Mouse (Mus musculus) cerebellum, adult (tissue): Measurements from ENCODE around the gene L3mbtl3.

ENCODE experiments used
- ATAC-seq: cut with Nextera tagmentation; 2 replicates; pipeline ENCODE4 v1.9.2; 2017; ENCODE audit warnings: mild to moderate bottlenecking, moderate library complexity, mixed read lengths; ENCODE audit not compliant: insufficient number of reproducible peaks, low FRiP score, low TSS enrichment

L3mbtl3 gene

GRCm38 (mm10) chr10:26249426-26250165 lies 126.2 kb downstream of the L3mbtl3 start:
- ATAC-seq: no peak

GRCm38 (mm10) chr10:26244466-26244865 lies 131.3 kb downstream of the L3mbtl3 start:
- no peak for ATAC-seq

- ATAC-seq: no peak
These were observed 132.6 kb downstream of the L3mbtl3 start for GRCm38 (mm10) chr10:26243203-26243602.

- ATAC-seq: no peak
These were observed 136.7 kb downstream of the L3mbtl3 start for GRCm38 (mm10) chr10:26239090-26239489.

- no peak for ATAC-seq
These were observed 137.2 kb downstream of the L3mbtl3 start for GRCm38 (mm10) chr10:26238559-26238958.

GRCm38 (mm10) chr10:26232071-26232653 lies 143.6 kb downstream of the L3mbtl3 start:
- no peak for ATAC-seq

- no peak for ATAC-seq
These were observed 146.3 kb downstream of the L3mbtl3 start, which contains the start of gene Samd3 for GRCm38 (mm10) chr10:26229488-26229887. Gene Samd3 (plus strand): TSS chr10:26229707.

- no peak for ATAC-seq
These were observed 147.6 kb downstream of the L3mbtl3 start for GRCm38 (mm10) chr10:26228187-26228586.

GRCm38 (mm10) chr10:26226734-26227133 lies 149.0 kb downstream of the L3mbtl3 start:
- no peak for ATAC-seq

- ATAC-seq: no peak
These were observed 149.5 kb downstream of the L3mbtl3 start for GRCm38 (mm10) chr10:26226241-26226640.
